Mouse (Mus musculus) MN1 (cell line): ENCODE results near the gene Csdc2.
A peak's percentile ranks its signal among the peaks of the same experiment; 100 is the strongest.
"Not testable (repeated sequence)": the region's sequence is repeated elsewhere in the genome, so short reads cannot be mapped to it uniquely, and the experiment has no call there.

ENCODE experiments used
- DNase-seq: peaks from one replicate; pipeline ENCODE4 v3.0.0-alpha.2; 2016; ENCODE audit warnings: low spot score

Csdc2 gene

GRCm38 (mm10) chr15:81955414-81955813 lies 18.9 kb downstream of the Csdc2 start:
- no peak for DNase-seq

- DNase-seq = peak; percentile 66
These were observed 19.9 kb downstream of the Csdc2 start for GRCm38 (mm10) chr15:81956457-81956856.

GRCm38 (mm10) chr15:81957598-81957997 lies 21.0 kb downstream of the Csdc2 start:
- DNase-seq = no peak

- DNase-seq = no peak
These were observed 22.3 kb downstream of the Csdc2 start for GRCm38 (mm10) chr15:81958906-81959305.

GRCm38 (mm10) chr15:81960171-81961077 lies 23.9 kb downstream of the Csdc2 start, which contains the start of gene Pmm1:
Pmm1 (minus strand) TSS chr15:81960930.
- peak; percentile 100 for DNase-seq

- DNase-seq = no peak
These were observed 24.5 kb downstream of the Csdc2 start for GRCm38 (mm10) chr15:81961078-81961451.

GRCm38 (mm10) chr15:81964262-81964661 lies 27.7 kb downstream of the Csdc2 start:
- no peak for DNase-seq

- peak; percentile 93 for DNase-seq
These were observed 28.5 kb downstream of the Csdc2 start for GRCm38 (mm10) chr15:81964980-81965545.

- no peak for DNase-seq
These were observed 29.7 kb downstream of the Csdc2 start for GRCm38 (mm10) chr15:81966062-81966829.

GRCm38 (mm10) chr15:81967821-81968220 lies 31.3 kb downstream of the Csdc2 start:
- no peak for DNase-seq

- DNase-seq = no peak
These were observed 31.9 kb downstream of the Csdc2 start for GRCm38 (mm10) chr15:81968447-81968846.

- peak; percentile 44 for DNase-seq
These were observed 32.6 kb downstream of the Csdc2 start for GRCm38 (mm10) chr15:81969173-81969572.

GRCm38 (mm10) chr15:81969635-81970034 lies 33.1 kb downstream of the Csdc2 start:
- not testable (repeated sequence) for DNase-seq

GRCm38 (mm10) chr15:81970498-81970897 lies 33.9 kb downstream of the Csdc2 start:
- DNase-seq = not testable (repeated sequence)

GRCm38 (mm10) chr15:81975156-81975555 lies 38.6 kb downstream of the Csdc2 start:
- DNase-seq = not testable (repeated sequence)

- no peak for DNase-seq
These were observed 43.8 kb downstream of the Csdc2 start, which contains the start of gene 1700029P11Rik for GRCm38 (mm10) chr15:81980321-81980720. 1700029P11Rik (plus strand) TSS chr15:81980540.

GRCm38 (mm10) chr15:81982173-81982572 lies 45.6 kb downstream of the Csdc2 start:
- DNase-seq = no peak

- DNase-seq = no peak
These were observed 49.0 kb downstream of the Csdc2 start for GRCm38 (mm10) chr15:81985267-81986161.

- DNase-seq = no peak
These were observed 51.1 kb downstream of the Csdc2 start, which contains the start of gene Xrcc6 for GRCm38 (mm10) chr15:81987646-81988045. Xrcc6 (plus strand) TSS chr15:81987835.

GRCm38 (mm10) chr15:81989371-81990062 lies 53.0 kb downstream of the Csdc2 start:
- peak; percentile 95 for DNase-seq

- no peak for DNase-seq
These were observed 54.0 kb downstream of the Csdc2 start for GRCm38 (mm10) chr15:81990549-81990948.
